Mouse (Mus musculus) heart, adult 2 months (tissue): ENCODE data around the gene Nek6.

Experiments
- EP300 ChIP-seq: fragments of 200-500 bp; IDR thresholded peaks from 2 replicates; pipeline ENCODE4 v1.6.1; 2011; ENCODE audit warnings: low read depth, low read length, control low read depth; ENCODE audit not compliant: insufficient read depth
- POLR2A ChIP-seq: fragments of 200-500 bp; IDR thresholded peaks from 2 replicates; pipeline ENCODE4 v1.6.1; 2011; ENCODE audit warnings: mild to moderate bottlenecking, low read depth, low read length, control low read depth; ENCODE audit not compliant: insufficient read depth

DNA sequence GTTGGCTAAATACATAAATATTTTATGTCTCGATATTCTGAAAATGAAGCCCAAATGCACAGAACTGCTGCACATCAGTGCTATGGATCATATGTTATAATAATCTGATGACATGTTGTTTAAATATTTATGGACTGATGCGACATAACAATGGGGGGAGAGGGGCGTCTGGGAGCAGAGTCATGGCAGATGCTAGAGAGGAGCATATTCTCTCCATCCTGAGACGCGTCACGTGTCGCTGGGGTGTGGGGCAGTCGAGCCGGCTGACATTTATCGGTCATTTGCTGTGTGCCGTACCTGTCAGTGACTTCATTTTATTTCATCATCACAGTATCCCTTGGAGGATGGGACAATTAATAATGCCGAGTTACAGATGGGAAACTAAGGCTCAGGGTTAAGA lies 10.2 kb downstream of the Nek6 start:
- TF ChIP-seq POLR2A: no peak
- TF ChIP-seq EP300: no peak
